Mouse (Mus musculus) testis, postnatal 10 days (tissue): Measurements from ENCODE around the gene Wsb1.

ENCODE experiments used
- DNase-seq: peaks from one replicate; pipeline ENCODE4 v3.0.0; 2021; ENCODE audit warnings: low spot score

The Wsb1 gene

GRCm38 (mm10) chr11:79264376-79264775 is 9.9 kb upstream of the Wsb1 start:
- DNase-seq = no peak

GRCm38 (mm10) chr11:79260126-79260525 is 5.7 kb upstream of the Wsb1 start:
- peak; percentile 11 for DNase-seq

- no peak for DNase-seq
Observed at GRCm38 (mm10) chr11:79258738-79259137, 4.3 kb upstream of the Wsb1 start.

GRCm38 (mm10) chr11:79253542-79254390 is 705 bp downstream of the Wsb1 start:
- peak; percentile 71 for DNase-seq

- no peak for DNase-seq
Observed at GRCm38 (mm10) chr11:79252881-79253541, 1.5 kb downstream of the Wsb1 start.

- DNase-seq = peak; percentile 31
Observed at GRCm38 (mm10) chr11:79239024-79239423, 15.4 kb downstream of the Wsb1 start.

- DNase-seq = peak; percentile 53
Observed at GRCm38 (mm10) chr11:79238398-79238752, 16.1 kb downstream of the Wsb1 start.

- DNase-seq = peak; percentile 80
Observed at GRCm38 (mm10) chr11:79237644-79238397, 16.6 kb downstream of the Wsb1 start.

GRCm38 (mm10) chr11:79230251-79230570 is 24.3 kb downstream of the Wsb1 start:
- DNase-seq = no peak

- DNase-seq = peak; percentile 45
Observed at GRCm38 (mm10) chr11:79229561-79230250, 24.8 kb downstream of the Wsb1 start.

GRCm38 (mm10) chr11:79229057-79229504 is 25.4 kb downstream of the Wsb1 start:
- DNase-seq = peak; percentile 38

- DNase-seq = peak; percentile 34
Observed at GRCm38 (mm10) chr11:79228089-79228488, 26.4 kb downstream of the Wsb1 start.

- DNase-seq = peak; percentile 42
Observed at GRCm38 (mm10) chr11:79225371-79226155, 28.9 kb downstream of the Wsb1 start.

- peak; percentile 95 for DNase-seq
Observed at GRCm38 (mm10) chr11:79224562-79225280, 29.8 kb downstream of the Wsb1 start.

- peak; percentile 43 for DNase-seq
Observed at GRCm38 (mm10) chr11:79223420-79223819, 31.1 kb downstream of the Wsb1 start.

GRCm38 (mm10) chr11:79222661-79223060 is 31.8 kb downstream of the Wsb1 start:
- peak; percentile 28 for DNase-seq

GRCm38 (mm10) chr11:79221641-79222040 is 32.8 kb downstream of the Wsb1 start:
- peak; percentile 28 for DNase-seq

- DNase-seq = peak; percentile 38
Observed at GRCm38 (mm10) chr11:79218936-79219626, 35.4 kb downstream of the Wsb1 start.

GRCm38 (mm10) chr11:79218061-79218460 is 36.4 kb downstream of the Wsb1 start:
- DNase-seq = peak; percentile 42

- no peak for DNase-seq
Observed at GRCm38 (mm10) chr11:79217133-79217532, 37.3 kb downstream of the Wsb1 start.
